Mouse (Mus musculus) T-helper 2 cell (primary cell): Measurements from ENCODE around the gene Gm10401.

Source experiments
- in situ Hi-C: fragments of 300-600 bp; cut with MboI, MseI; formaldehyde crosslinking; loops from one replicate; pipeline ENCODE4 v1.15.1; 2025; ENCODE audit warnings: high pct_unique_total_duplicates

The Gm10401 gene

DNA sequence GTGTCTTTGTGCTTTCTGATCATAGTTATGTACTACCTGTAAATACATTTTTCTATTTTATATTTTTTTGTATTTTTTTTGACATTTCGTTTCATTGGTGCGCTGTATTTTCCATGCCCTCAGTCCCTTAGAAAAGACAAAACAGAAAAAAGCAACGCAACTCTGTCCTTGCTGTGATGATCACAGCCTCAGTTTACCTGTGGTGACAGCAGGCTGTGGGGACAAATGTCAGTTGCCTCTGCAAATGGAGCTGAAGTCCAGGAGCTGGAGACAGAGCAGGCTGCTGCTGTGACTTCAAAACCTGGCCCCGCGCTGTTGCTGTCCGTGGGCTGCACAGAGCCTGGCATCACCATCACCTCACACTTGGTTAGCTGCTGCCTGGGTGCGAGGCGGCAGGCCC, at the start of gene Gm10401:
Gene Gm10401, minus strand, starts transcription at position 101 of the 400 bp plus-strand sequence.
- in situ Hi-C loops = no loop called here

DNA sequence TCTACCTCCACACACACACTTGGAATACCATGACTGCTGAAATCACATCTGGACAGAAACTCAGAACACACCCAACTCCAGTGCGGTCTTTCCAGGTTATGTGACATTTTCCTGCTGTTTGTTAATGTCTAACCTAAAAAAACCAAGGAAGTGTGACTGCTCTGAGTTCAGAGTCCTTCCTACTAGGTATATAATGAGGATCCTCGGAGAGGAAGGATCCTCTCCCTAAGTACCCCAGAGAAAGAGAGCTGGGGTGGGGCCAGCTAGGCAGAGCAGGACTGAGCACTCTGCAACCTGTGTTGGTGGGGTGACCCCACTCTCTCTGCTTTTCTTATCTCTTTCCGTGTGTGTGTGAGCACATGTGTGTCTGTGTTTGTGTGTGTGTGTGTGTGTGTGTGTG, 49.3 kb upstream of the Gm10401 start:
- in situ Hi-C loops = no loop called here

DNA sequence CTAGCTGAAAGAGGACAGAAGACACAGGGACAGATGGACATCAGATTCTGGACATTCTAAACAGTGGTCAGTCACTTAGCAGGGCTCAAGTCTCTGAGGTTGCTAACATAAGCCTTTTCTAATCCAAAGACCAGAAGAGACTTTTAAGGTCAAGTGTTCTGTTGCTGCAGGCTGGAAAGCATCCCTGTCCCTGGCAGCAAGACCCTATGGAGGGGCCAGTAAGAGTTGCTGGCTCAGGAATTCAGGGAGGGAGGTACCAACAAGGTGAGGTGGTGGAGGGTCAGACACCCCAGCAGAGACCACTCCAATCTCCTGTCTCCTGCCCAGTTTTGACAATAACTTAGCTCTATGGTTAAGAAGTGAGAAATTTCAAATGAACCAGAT, 48.6 kb upstream of the Gm10401 start:
- in situ Hi-C loops = no loop called here

DNA sequence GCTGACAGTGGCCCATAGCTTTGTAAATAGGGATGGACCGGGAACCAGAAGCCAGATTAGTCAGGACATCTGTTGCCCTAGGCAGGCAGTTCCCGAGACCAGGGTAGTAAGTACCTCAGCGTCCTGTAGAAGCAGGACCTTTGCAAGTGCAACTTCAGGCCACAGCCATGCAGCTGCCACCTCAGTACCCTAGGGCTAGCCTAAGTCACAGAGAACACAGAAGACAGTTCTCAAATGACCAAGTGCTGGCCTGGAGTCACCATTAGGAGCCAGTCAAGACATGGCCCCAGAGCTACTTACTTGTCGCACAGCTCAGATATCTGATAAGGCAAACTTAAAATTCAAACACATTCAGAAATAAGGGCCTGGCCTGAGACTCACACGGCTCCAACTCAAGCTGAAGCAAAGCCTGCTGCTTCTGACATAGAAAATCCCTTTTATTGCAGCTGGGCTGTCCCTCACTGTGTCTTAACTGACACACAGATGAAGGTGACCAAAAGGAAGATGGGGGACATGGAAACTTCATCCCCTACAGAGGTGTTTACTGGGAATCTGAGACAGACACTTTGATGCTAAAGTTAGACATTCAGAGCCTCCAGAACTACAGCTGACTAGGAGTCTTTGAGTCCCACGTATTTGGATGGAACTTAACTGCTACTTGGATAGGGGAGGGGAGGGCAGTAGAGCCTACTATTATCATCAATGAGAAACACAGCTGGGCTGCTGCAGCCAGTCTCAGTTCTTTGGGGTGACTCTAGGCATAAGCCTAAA, 48.1 kb upstream of the Gm10401 start:
- in situ Hi-C loops = no loop called here

DNA sequence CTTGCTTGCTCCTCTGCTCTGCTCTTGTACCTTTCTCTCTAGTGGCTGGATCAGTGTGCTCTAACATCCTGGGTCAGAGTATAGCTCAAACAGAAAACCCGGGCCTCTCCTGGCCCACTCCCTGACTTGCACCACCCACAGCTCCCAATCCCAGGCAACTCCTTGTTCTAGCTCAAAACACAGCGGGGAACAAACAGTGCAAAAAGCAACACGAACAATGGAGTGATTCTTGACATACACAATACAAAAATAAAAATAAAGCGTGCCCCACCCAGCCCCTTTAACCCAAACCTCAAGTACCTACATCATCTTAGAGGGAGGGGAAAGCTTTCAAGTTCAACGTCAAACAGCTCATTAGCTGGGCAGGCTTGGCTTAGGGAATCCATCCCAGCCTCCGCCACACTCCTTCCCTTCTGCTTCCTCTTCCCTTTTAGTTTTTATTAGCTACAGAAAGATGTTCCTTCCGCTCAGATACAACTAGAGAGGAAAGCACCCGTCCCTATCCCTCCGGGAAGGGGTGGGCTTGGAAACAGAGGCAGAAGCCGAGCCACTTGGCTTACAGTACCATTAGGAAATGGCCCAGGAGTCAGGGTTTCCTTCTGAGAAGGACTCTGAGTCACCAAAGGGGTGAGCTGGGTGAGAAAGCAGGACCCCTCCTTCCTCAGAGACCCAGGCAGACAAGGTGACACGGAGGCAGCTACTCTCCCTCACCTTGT, 47.3 kb upstream of the Gm10401 start:
- in situ Hi-C loops = no loop called here

DNA sequence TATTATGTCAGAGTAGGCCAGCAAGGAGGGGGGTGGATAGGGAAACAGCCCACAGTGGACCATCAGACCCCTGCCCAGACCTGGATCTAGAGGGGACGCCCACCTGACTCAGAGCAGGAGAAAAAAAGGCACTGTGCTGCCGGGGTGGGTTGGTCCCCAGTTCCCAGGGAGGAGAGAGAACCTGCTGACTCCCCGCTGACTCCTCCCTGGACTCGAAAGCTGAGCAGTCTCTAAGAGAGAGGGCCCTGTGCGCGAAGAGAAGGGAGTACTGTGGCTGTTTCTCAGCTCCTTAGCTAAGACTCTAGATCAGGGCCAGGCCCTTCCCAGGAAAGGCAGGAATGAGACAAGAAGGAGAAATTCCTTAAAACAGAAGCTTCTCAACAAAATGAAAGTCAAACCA, 46.4 kb upstream of the Gm10401 start:
- in situ Hi-C loops = no loop called here

DNA sequence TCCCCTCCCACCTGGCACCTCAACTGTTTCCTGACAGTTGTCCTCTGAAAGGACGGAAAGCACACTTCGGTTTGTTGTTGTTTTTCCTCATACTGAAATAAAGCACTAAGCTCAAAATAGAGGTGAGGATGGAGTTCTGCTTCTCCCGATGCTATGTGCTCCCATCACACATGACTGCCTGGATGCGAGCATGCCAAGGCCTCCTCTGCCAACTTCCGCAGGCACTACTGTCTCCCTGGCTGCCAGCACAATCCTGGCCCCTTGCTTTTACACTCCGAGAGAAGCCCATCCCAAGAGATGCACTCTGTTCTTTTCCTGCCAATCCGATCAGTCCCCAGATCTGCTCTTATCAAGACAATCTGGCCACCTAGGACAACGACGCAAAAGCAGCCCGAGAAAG, 45.5 kb upstream of the Gm10401 start:
- in situ Hi-C loops = no loop called here

DNA sequence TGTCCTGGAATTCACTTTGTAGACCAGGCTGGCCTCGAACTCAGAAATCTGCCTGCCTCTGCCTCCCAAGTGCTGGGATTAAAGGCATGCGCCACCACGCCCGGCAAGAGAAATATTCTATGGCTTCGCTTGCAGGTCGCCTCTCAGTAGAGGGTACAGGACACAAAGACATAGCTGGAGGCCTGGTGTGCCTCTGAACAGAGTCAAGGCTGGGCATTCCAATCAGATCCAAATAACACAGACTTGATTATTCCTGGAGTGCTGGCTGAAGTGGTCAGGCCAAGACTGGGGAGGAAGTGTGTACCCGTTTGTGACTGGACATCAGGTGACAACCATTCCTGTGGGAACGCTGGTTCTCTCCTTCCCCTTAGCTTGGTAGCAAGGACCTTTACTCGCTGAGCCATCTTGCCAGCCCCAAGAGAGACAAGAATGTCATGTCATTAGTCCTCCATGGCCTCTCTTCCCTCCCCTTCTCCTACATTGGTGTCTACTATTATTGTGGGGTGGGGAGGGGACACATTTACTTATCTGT, 44.1 kb upstream of the Gm10401 start:
- in situ Hi-C loops = no loop called here

DNA sequence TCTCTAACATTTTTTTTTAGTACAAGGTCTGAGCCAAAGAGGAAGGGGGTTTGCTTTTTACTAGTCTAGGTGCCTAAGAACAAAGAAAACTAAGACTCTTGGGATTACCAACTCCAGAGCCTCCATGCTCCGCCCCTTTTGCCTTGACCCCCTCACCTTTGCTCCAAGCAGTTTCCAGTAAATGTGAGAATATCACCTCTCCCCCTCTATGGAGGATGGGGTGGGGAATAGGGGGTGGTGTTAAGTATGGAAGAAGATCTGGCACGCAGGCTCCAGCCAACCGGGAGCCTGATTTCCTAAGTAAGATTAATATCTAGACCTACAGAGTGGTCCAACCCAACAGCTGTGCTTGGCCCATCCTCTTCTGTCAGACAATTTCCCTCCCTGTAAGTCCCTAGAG, 42.6 kb upstream of the Gm10401 start:
- in situ Hi-C loops = no loop called here

DNA sequence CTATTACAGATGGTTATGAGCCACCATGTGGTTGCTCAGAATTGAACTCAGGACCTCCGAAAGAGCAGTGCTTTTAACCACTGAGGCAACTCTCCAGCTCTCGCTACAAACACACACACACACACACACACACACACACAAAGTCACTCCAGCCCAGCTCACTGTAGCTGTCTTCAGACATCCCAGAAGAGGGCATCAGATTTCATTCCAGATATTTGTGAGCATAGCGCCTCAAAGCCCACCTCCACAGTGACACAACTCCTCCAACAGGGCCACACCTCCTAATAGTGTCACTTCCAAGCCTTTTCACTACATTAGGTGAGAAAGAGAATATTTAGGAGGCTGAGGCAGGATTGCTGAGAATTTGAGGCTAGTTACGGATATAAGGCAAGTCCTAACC, 41.0 kb upstream of the Gm10401 start:
- in situ Hi-C loops = no loop called here

DNA sequence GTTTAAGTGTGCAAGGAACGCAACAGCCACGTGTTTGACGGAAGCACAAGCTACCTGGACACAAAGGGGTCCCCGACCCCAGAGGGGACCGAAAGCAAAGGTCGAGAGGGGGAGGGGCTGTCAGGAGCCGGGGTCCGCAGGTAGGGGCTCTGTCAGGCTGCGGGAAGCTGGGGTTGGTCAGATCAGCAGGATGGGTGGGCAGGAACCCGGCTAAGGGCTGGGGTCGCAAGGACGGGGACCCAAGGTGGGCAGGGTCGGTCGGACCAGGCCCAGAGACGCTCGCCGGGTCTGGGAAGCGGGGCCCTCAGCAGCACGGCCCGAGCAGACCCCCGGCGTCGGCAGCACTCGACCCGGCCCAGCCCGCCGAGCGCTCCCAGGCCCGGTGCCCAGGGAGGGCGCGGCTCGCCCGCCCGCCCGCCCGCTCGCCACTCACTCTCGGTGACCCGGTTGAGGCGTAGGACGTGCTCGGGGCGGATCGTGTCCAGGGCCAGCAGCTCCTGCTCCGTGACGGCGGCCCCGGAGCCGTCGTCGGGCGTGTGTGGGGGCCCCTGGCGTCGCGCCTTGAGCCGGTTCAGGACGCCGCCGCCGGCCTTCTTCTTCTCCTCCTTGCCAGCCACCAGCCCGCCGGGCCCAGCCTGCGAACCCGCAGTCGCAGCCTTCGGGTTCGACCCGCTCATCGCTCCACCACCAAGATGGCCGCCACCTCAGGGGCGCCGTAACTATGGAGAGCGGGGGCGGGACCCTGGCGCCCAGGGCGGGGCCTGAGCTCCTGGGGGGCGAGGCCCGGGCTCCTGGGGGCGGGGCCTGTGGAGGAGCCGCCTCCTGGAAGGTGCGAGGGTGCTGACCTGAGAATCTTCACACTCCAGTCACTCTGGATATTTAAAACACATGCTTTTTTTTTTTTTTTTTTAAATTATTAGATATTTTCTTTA, 36.4 kb upstream of the Gm10401 start, which contains the start of gene Unc119b:
Gene Unc119b, minus strand, starts transcription at position 742 of the 932 bp plus-strand sequence.
- in situ Hi-C loops = no loop called here

DNA sequence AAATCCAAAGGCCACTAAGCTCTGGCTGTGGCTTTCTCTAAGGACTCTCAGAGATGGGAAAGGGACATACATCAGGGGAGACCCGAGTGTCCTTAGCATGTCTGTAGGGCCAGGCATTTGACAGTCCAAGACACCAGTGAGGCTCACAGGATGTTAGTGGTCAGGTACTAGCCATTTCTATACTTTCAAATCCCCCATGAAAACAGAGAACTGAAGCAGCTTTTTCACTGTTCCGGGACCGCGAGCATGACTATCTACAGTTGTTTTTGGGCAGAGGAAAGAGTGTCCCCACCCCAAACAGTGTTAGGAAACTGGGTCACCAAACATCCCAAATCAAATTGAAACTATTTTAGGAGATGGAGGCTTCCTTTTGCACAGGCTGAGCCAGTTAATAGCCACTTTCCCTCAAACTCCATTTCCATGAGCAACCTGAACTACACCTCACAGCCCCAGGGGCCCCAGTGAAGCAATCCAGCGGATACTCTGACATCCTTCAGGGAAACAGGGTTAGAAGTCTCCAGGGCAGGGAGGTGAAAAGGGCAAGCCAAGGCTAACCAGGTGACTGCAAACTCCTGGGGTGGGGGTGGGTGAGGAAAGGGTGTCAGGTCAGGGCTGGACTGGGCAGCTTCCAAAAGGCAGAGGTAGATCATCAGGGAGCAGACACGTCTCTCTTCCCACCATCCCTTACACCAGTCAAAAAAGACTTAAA, 35.4 kb upstream of the Gm10401 start:
- in situ Hi-C loops = no loop called here

DNA sequence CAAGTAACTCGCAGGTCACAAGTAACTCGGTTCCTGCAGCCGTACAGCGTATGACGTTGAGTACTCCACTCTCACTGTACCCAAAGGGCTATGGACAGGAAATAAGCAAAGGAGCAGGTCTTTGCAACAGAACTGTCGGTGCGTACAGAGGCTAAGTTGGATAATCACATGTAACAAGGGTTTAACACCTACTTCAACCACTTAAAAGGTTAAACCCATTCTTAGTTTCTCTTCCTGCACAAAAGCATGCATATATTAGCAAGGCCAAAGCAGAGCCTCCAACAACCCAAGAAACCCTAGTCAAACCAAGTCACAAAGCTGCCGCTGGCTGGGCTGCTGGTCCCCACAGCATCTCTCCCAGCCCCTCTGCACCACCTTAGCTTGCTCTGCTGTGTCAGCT, 34.4 kb upstream of the Gm10401 start:
- in situ Hi-C loops = no loop called here

DNA sequence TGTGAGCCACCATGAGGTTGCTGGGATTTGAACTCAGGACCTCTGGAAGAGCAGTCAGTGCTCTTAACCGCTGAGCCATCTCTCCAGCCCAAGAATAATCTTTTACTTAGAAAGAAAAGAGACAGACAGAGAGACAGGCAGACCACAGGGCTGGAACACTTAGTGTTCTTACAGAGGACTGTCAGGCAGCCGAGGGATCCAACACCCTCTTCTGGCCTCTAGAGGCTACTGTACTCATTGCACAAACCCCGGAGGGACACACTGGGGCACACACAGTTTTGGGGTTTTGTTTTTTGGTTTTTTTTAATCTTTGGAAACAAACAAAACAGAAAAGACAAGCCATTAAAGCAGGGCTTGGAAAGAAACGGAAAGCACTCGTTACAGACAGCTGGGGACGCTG, 31.2 kb upstream of the Gm10401 start:
- in situ Hi-C loops = loop anchor here (5.0 kb wide), 2 partner anchors 33 to 108 kb away; partner anchors contain the start of gene Pop5

DNA sequence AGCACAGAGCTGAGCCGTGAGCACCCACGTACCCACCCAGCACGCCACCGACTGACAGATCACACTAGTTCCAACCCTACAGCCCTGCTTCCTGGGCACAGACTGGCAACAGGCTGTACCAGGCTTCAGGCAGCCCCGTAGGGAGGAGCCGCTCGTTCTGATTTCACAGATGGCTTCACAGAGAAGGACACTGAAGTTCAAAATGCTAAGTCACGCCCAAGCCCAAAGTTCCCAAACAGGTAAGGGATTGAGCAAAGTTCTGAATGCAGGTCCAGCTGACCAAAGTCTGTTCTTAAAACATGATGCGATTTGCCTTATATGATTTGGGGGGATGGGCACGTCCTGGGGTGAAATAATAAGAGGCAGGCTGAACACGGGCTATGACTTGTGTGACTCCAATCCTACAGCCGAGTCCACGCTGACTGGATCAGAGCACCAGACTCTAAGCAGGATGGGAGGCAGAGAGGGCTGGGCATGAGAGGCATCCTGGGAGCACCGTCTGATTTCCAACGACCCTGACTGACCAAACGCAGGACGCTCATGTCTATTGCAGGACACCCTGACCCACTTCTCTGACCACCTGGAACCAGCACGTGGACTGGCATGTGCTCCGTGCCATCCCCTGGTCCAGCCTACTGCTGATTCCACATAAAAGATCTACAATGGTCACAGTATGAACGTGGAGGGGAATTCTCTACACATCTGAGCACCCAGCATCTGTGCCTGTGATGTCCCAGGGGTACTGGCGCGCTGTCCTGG, 29.5 kb upstream of the Gm10401 start:
- in situ Hi-C loops = loop anchor here (5.0 kb wide), 2 partner anchors 35 to 110 kb away; partner anchors contain the start of gene Pop5

DNA sequence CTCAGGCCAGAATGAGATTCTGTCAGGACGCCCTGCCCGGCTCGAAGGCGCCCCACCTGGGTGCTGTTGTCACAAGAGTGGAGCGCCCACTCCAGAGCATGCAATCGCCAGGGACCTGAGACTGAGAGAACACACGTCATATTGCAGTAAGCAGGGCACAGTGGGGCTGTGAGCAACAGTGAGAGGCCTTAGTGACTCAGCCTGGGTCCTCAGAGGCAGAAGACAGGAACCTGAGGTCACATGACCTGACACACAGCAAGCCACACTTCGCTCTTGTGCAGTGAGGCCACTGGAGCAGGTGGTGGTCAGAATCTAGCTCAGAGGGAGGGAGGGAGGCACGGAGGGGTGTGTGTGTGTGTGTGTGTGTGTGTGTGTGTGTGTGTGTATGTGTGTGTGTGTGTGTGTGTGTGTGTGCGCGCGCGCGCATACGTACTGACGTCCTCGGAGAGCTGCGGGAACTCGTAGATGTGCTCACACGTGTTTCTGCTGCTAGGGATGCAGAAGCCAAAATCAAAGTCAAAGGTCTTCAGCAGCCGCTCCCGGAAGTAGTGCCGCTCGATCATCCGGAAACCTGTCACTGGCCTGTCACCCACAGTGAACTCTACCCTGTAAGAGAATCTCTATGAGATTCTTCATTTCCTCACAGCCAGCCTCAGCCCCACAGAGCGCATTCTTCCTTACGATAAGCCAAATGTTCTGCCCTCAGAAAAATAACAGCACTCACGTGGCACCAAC, 28.6 kb upstream of the Gm10401 start:
- in situ Hi-C loops = loop anchor here (5.0 kb wide), 2 partner anchors 36 to 111 kb away; partner anchors contain the start of gene Pop5

DNA sequence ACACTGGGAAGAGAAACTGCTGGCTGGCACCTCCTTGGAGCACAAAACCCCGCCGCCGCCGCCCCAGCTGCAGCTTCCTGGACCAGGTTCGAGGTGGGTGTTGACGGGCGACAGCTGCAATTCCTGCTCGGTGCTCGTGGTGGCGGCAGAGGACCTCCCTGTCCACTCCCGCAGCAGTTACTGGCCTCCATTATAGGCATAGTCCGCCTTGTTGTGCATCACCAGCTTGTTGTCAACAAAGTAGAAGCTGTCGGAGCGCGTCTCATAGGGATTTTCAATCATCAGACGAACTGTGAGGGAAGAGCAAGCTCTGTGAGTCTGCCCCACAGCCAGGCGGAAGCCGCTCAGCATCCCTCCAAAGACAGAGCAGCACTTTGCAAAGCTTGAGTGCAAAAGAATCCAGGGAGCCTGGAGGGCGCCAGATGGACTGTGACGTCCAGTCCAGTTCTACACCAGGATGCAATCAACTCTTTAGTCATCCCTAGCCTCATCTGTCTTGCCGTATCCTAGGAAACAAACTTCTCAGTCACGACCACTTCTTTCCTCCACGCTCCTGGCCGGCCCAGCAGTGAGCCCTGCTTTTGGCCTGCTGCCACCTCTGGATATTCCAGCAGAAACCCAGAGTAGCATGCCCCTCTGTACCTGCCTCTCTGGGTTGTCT, 27.2 kb upstream of the Gm10401 start:
- in situ Hi-C loops = loop anchor here (5.0 kb wide), 2 partner anchors 37 to 112 kb away; partner anchors contain the start of gene Pop5

DNA sequence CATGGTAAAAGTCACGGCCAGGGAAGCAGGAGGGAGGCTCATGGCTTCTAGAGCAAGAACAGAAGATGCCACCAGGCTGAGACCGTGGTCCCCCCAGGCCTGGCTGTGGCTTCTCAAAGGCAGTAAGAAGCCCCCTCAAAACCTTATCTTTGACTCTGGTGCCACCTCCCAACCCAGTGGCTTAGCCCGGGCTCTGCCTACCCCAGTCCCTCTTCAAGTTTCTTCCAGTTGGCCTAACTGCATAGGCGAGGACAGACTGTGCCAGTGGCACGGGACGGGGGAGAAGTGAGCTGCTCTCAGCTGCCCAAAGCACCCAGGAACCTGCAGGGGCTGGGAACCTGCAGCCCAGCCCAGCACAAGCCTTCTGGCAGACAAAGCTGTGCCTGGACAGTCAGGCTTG, 26.6 kb upstream of the Gm10401 start:
- in situ Hi-C loops = loop anchor here (5.0 kb wide), 2 partner anchors 38 to 113 kb away; partner anchors contain the start of gene Pop5

DNA sequence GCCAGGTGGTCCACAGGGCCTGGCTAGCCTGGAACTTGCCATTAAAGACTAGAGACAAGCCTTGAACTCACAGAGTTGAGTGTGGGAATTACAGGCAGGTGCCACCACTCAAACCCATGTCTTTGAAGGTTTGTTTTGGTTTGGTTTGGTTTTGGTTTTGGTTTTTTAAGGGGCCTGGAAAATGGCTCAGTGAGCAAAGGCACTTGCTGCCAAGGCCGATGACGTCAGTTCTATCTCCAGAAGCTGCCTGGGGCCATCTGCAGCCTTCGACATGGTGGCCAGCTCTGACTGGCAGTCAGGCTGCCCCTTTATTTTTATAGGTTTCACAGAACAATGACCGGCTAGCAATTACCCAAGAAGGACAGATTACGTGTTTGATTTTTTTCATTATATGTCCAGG, 22.9 kb upstream of the Gm10401 start:
- in situ Hi-C loops = no loop called here
